Mouse (Mus musculus): ENCODE results near the gene Zfp605.

DNA sequence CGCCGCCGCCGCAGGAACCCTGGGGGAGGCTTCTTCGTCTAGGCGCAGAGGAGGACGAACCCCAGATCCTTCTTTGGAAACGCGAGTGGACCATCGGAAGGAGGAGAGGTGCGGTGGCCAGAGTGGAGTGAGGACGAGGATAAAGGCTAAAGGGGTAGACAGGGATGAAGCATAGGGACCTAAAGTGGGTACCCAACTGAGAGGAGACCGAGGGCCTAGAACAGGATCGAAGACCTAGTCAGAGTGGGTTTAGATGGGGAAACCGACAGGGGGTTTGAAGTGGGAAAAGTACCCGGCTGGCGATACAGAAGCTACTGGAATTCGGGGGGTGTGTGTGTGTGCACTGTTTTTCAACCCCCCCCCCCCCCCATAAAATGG is 26.2 kb downstream of the Zfp605 start:
- TF ChIP-seq CTCF (IDR thresholded peaks at IDR 0.05; ENCODE audit: borderline replicate concordance, extremely low read depth, insufficient read depth, insufficient read length) (no peak), POLR2A (IDR thresholded peaks at IDR 0.05; ENCODE audit: borderline replicate concordance, extremely low read depth, insufficient read depth, insufficient read length, poor library complexity, severe bottlenecking) (no peak)

All from brain, embryonic 14.5 days (tissue).